Mouse (Mus musculus) neural tube, embryonic 12.5 days (tissue): Measurements from ENCODE around the gene Dnase2b. TPM values are rescaled to one million over a fixed set of nuclear protein-coding genes. Genes with fewer than 3 reads are reported as not detected.

Experiments used
- ATAC-seq: fragments of 200-750 bp; cut with Nextera tagmentation; 2 replicates; pipeline ENCODE4 v1.8.0; 2017; ENCODE audit warnings: low read depth, mild to moderate bottlenecking, moderate TSS enrichment, moderate library complexity; ENCODE audit not compliant: low FRiP score
- H3K27ac ChIP-seq: fragments of 300-500 bp; sonication (generic); 2 replicates; pipeline ENCODE4 v1.5.1; 2016
- H3K27me3 ChIP-seq: fragments of 300-500 bp; sonication (generic); replicated peaks from 2 replicates; pipeline ENCODE4 v1.6.1; 2016; ENCODE audit warnings: mild to moderate bottlenecking
- H3K36me3 ChIP-seq: fragments of 300-500 bp; sonication (generic); 2 replicates; pipeline ENCODE4 v1.6.1; 2016; ENCODE audit warnings: mild to moderate bottlenecking
- H3K4me1 ChIP-seq: fragments of 300-500 bp; sonication (generic); 2 replicates; pipeline ENCODE4 v1.6.1; 2016
- H3K4me2 ChIP-seq: fragments of 300-500 bp; sonication (generic); replicated peaks from 2 replicates; pipeline ENCODE4 v1.6.1; 2016; ENCODE audit warnings: mild to moderate bottlenecking
- H3K4me3 ChIP-seq: fragments of 300-500 bp; sonication (generic); 2 replicates; pipeline ENCODE4 v1.5.1; 2016
- H3K9ac ChIP-seq: fragments of 300-500 bp; sonication (generic); 2 replicates; pipeline ENCODE4 v1.6.1; 2016; ENCODE audit warnings: mild to moderate bottlenecking
- H3K9me3 ChIP-seq: fragments of 300-500 bp; sonication (generic); 2 replicates; pipeline ENCODE4 v1.6.1; 2016; ENCODE audit warnings: mild to moderate bottlenecking
- WGBS: fragments of 180-500 bp; shearing (Covaris S2); methylation state at CpG from one replicate; pipeline ENCODE4 v1.1.7; 2016; 5-methylcytosine and 5-hydroxymethylcytosine counted together
- polyA plus RNA-seq: library from polyadenylated mRNA; unstranded; fragments of >200 nt; fragmentation: Nextera tagmentation; extraction: Ambion mirVana; gene quantifications from 2 replicates; pipeline ENCODE4 v1.2.1, GENCODE M21; 2016

The Dnase2b gene
- not detected in 2 replicates for polyA plus RNA-seq

- no peak within 1 kb of the TSS for H3K9ac ChIP-seq
- H3K4me1 ChIP-seq: no peaks in the 10 kb centered on the region
- no peaks in the 10 kb centered on the region for H3K9me3 ChIP-seq
- WGBS: 93% methylated on average over 4 of the region's 4 CpGs
- ATAC-seq: no peak
- H3K27me3 ChIP-seq: no peaks in the 10 kb centered on the region
- H3K4me2 ChIP-seq: no peak within 1 kb of the TSS
- no peak within 1 kb of the TSS for H3K4me3 ChIP-seq
- H3K27ac ChIP-seq: no peak within 1 kb of the TSS
- H3K36me3 ChIP-seq: no peaks in the 10 kb centered on the region
Measured at GRCm38 (mm10) chr3:146615496-146615895, at the start of gene Dnase2b. Dnase2b (minus strand) TSS chr3:146615596.

GRCm38 (mm10) chr3:146661907-146662306, 46.5 kb upstream of the Dnase2b start:
- ATAC-seq: no peak
- WGBS: 85% methylated on average over 7 of the region's 7 CpGs
- Histone ChIP-seq H3K4me1 (no peaks in the 10 kb centered on the region), H3K27me3 (no peaks in the 10 kb centered on the region), H3K9me3 (no peaks in the 10 kb centered on the region), H3K4me3 (no peak overlapping the region), H3K27ac (no peak overlapping the region), H3K4me2 (no peak overlapping the region), H3K36me3 (no peaks in the 10 kb centered on the region), H3K9ac (no peak overlapping the region)

DNA sequence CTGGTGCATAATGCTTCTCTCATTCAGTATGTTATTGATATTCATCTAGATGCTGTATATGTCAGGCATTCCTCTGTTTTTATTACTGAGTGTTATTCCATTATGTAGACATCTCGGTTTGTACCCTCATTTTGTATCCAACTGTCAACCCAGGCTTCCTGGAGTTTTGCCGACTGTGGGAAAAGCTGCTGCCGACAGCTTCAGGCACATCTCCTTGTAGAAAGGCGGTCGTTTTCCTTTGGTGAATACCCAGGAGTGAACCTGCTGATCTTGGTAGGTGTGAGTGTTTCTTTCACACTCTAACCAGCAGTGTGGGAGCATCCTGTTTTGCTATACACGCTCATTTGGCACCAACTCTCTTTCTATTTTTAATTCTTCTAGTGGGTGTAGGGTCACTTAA, 45.6 kb upstream of the Dnase2b start:
- no peak for ATAC-seq

GRCm38 (mm10) chr3:146659321-146659720, 43.9 kb upstream of the Dnase2b start:
- 95% methylated on average over 5 of the region's 5 CpGs for WGBS
- no peaks in the 10 kb centered on the region for H3K9me3 ChIP-seq
- no peaks in the 10 kb centered on the region for H3K36me3 ChIP-seq
- H3K27me3 ChIP-seq: no peaks in the 10 kb centered on the region
- ATAC-seq: no peak
- no peak overlapping the region for H3K27ac ChIP-seq
- no peak overlapping the region for H3K4me2 ChIP-seq
- H3K4me1 ChIP-seq: no peaks in the 10 kb centered on the region
- H3K4me3 ChIP-seq: no peak overlapping the region
- H3K9ac ChIP-seq: no peak overlapping the region

More for the DNA sequence above, 45.6 kb upstream of the Dnase2b start:
- WGBS: 80% methylated on average over 6 of the region's 6 CpGs
- Histone ChIP-seq H3K4me3 (no peak overlapping the region), H3K27me3 (no peaks in the 10 kb centered on the region), H3K36me3 (no peaks in the 10 kb centered on the region), H3K4me1 (no peaks in the 10 kb centered on the region), H3K9me3 (no peaks in the 10 kb centered on the region), H3K27ac (no peak overlapping the region), H3K9ac (no peak overlapping the region), H3K4me2 (no peak overlapping the region)

DNA sequence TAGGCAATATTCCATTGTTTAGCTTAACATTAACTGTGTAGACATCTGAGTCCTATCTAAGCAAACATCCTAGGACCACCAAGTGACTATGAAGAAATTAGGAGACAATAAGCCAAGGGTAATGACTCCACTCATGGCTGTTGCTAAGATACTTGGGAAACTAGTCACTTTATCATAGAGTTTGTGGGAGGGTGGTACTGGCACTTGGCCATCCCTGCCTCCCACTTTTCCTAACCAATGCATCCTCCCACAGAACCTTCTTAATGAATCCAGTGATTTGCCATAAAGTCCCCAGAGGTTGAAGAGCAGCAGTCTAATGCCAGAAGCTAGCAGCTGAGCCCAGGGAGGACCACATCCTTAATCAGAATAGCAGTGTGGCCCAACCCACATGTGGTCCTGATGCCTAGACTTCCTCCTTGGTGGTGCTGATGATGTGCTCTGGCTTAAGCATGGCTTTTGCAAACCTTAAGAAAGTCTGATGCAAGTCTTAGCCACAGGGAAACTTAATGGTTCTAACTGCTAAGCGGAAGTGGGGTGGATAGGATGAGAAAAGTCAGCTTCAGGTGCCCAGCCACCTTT, 42.8 kb upstream of the Dnase2b start:
- no peak for ATAC-seq
- Histone ChIP-seq H3K27me3 (no peaks in the 10 kb centered on the region), H3K9me3 (no peaks in the 10 kb centered on the region), H3K36me3 (no peaks in the 10 kb centered on the region), H3K4me3 (no peak overlapping the region), H3K9ac (no peak overlapping the region), H3K4me1 (no peaks in the 10 kb centered on the region), H3K4me2 (no peak overlapping the region), H3K27ac (no peak overlapping the region)
- 90% methylated on average over 1 of the region's 1 CpGs for WGBS

DNA sequence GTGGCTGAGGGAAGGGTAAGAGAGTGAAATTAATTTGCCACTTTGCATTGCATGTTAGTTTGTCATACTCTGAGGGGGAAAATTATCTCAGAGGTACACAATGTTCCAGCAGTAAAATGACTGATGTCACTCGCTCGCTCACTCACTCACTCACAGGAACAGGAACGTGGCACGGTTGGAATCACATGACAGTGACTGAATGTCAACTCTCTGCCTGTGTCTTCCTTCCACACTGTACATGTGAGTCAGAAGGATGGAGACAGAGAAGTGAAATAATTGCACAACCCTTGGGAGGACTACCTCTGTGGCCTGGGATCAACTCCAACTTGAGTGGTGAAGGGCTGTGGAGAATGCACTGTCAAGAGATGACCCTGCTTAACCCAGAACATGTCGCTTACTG, 42.0 kb upstream of the Dnase2b start:
- no peak overlapping the region for H3K9ac ChIP-seq
- no peaks in the 10 kb centered on the region for H3K27me3 ChIP-seq
- H3K4me2 ChIP-seq: no peak overlapping the region
- 93% methylated on average over 5 of the region's 5 CpGs for WGBS
- H3K36me3 ChIP-seq: no peaks in the 10 kb centered on the region
- no peak for ATAC-seq
- H3K9me3 ChIP-seq: no peaks in the 10 kb centered on the region
- no peak overlapping the region for H3K4me3 ChIP-seq
- no peak overlapping the region for H3K27ac ChIP-seq
- no peaks in the 10 kb centered on the region for H3K4me1 ChIP-seq

DNA sequence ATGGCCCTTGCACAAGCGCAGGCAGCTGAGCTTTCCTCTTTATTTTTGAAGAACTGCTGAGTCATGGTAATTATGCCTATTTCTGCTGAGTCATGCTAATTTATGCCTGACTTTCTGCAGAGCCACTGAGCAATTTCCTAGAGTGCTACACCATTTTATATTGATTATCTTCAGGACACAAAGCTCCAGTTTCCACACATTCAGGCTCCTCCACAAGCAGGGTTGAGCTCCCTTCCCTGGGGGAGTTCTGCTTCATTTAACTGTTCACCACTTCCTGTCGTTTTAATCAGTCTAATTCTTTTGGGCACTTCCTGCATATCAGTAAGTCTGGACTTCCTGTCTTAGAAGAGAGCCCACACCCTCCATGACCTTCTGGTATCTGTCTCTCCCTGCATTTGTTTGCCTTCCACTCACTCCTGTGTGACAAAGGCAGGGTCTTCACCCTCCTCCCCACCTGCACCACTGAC, 39.7 kb upstream of the Dnase2b start:
- Histone ChIP-seq H3K9me3 (no peaks in the 10 kb centered on the region), H3K9ac (no peak overlapping the region), H3K36me3 (no peaks in the 10 kb centered on the region), H3K4me1 (no peaks in the 10 kb centered on the region), H3K27me3 (no peaks in the 10 kb centered on the region), H3K27ac (no peak overlapping the region), H3K4me2 (no peak overlapping the region), H3K4me3 (no peak overlapping the region)
- WGBS: 67% methylated on average over 2 of the region's 2 CpGs
- no peak for ATAC-seq

DNA sequence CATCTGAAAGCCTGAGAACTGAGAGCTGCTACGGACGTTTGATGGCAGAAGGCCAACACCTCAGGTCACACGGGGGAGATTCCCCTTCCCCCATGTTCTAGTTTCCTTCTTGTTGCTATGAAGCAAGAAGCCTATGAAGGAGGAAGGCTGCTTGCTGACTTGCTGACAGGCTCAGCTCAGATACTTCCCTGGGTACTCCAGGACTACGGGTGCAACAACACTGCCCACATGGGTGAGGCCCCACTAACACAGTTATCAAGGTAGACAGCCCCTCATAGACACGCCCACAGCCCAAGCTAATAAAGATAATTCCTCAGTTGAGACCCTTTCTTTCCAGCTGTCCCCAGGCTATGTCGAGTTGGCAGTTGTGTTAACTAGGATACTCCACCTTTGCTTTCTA, 38.3 kb upstream of the Dnase2b start:
- Histone ChIP-seq H3K27me3 (no peaks in the 10 kb centered on the region), H3K4me1 (no peaks in the 10 kb centered on the region), H3K9me3 (no peaks in the 10 kb centered on the region), H3K4me2 (no peak overlapping the region), H3K36me3 (no peaks in the 10 kb centered on the region), H3K4me3 (no peak overlapping the region), H3K9ac (no peak overlapping the region), H3K27ac (no peak overlapping the region)
- 80% methylated on average over 6 of the region's 6 CpGs for WGBS
- no peak for ATAC-seq

DNA sequence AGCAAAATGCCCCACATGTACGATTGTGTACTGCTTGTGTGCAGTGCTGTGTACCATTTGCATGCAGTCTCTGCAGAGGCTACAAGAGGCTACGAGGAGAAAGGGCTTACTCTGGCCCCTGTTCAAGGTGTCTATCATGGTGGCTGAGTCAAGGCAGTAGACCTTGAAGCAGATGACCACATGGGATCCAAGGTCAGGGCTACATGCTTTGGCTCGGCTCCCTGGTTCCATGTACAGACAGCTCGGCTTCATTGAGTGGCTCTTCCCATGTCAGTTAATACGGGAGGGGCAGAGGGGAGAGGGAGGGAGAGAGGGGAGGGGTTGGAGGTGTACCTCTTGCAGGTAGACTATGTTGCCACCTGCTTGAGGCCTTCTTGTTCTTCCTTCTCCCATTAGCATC, 37.0 kb upstream of the Dnase2b start:
- Histone ChIP-seq H3K4me1 (no peaks in the 10 kb centered on the region), H3K4me2 (no peak overlapping the region), H3K36me3 (no peaks in the 10 kb centered on the region), H3K9me3 (no peaks in the 10 kb centered on the region), H3K9ac (no peak overlapping the region), H3K27ac (no peak overlapping the region), H3K27me3 (no peaks in the 10 kb centered on the region), H3K4me3 (no peak overlapping the region)
- ATAC-seq: no peak
- 91% methylated on average over 5 of the region's 5 CpGs for WGBS

DNA sequence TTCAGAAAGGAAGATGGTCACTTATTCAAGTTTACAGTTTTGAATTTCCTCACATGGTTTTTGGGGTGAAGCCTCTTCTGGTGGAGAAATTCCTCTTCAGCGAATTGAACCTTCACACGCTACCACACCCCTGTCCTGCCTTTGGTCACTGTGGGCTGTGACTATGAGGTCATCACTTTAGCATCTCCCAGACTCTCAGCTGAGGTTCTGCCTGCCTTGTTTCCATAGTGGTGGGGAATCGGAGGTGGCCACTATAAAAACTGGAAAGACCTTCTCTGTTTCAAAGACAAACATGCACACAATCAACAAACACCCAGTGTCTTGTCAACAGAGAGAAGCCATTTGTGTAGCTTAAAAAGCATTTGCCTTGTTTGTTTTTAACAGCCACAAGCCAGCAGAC, 35.8 kb upstream of the Dnase2b start, which contains the start of gene 4930503B20Rik:
Gene 4930503B20Rik, minus strand, starts transcription at position 101 of the 400 bp plus-strand sequence.
- H3K9me3 ChIP-seq: no peaks in the 10 kb centered on the region
- H3K9ac ChIP-seq: no peak within 1 kb of the TSS
- H3K27me3 ChIP-seq: no peaks in the 10 kb centered on the region
- no peak within 1 kb of the TSS for H3K27ac ChIP-seq
- no peaks in the 10 kb centered on the region for H3K36me3 ChIP-seq
- no peak within 1 kb of the TSS for H3K4me3 ChIP-seq
- no peak within 1 kb of the TSS for H3K4me2 ChIP-seq
- no peaks in the 10 kb centered on the region for H3K4me1 ChIP-seq
- ATAC-seq: no peak
- 88% methylated on average over 3 of the region's 3 CpGs for WGBS

DNA sequence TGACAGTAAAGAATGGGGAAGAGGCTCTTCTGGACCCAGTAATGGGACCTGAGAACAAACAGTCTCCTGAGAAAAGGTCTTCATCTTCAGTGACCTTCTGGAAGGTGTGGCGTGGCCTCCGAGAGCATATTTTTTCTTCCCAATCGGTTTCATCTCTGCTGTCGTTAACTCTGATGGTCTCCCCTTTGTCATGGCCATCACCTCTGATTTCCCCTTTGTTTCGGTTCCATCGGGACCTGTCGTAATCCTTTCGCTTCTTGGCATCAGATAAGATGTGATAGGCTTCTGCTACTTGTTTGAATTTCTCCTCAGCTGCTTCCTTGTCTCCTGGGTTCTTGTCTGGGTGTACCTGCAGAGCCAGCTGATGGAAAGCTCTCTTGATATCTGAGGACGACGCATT, 35.3 kb upstream of the Dnase2b start:
- H3K36me3 ChIP-seq: no peaks in the 10 kb centered on the region
- H3K9ac ChIP-seq: no peak overlapping the region
- H3K4me2 ChIP-seq: no peak overlapping the region
- no peak for ATAC-seq
- no peak overlapping the region for H3K4me3 ChIP-seq
- H3K27me3 ChIP-seq: no peaks in the 10 kb centered on the region
- 94% methylated on average over 10 of the region's 10 CpGs for WGBS
- no peaks in the 10 kb centered on the region for H3K9me3 ChIP-seq
- H3K4me1 ChIP-seq: no peaks in the 10 kb centered on the region
- no peak overlapping the region for H3K27ac ChIP-seq

GRCm38 (mm10) chr3:146649311-146649894, 34.0 kb upstream of the Dnase2b start:
- no peak overlapping the region for H3K27ac ChIP-seq
- WGBS: 80% methylated on average over 10 of the region's 10 CpGs
- H3K4me1 ChIP-seq: no peaks in the 10 kb centered on the region
- no peak overlapping the region for H3K4me3 ChIP-seq
- H3K36me3 ChIP-seq: no peaks in the 10 kb centered on the region
- no peaks in the 10 kb centered on the region for H3K9me3 ChIP-seq
- H3K9ac ChIP-seq: no peak overlapping the region
- no peak overlapping the region for H3K4me2 ChIP-seq
- no peak for ATAC-seq
- H3K27me3 ChIP-seq: no peaks in the 10 kb centered on the region

DNA sequence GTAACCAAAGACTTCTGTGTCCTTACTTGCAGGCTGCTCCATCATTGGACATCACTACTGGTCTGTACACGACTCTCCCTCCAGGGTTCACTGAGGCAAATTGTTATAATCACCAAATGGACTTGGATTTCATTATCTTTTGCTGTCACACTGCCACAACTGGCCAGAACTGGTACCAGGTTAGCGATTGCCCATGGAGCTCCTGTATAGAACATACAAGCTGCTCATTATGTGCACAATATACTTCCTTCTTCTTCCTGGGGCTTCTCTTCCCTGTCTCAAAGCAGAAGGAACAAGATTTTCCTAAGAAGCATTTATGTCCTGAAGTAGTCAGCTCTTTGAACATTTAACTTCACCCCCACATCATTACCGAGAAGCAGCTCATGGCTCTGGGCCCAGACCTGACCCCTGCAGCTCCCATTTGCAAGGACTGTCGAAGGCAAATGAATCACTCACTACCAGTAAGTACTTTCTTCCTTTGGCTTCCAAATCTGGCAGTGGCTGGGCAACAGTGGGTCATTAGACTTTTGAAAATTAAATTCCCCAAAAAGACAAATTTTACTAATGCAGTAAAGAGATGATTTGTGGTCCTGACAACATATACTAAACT, 26.5 kb upstream of the Dnase2b start:
- 47% methylated on average over 4 of the region's 4 CpGs for WGBS
- Histone ChIP-seq H3K9ac (no peak overlapping the region), H3K4me1 (no peaks in the 10 kb centered on the region), H3K4me3 (no peak overlapping the region), H3K4me2 (no peak overlapping the region), H3K9me3 (no peaks in the 10 kb centered on the region), H3K27ac (no peak overlapping the region), H3K27me3 (no peaks in the 10 kb centered on the region), H3K36me3 (no peaks in the 10 kb centered on the region)
- no peak for ATAC-seq
